Mouse (Mus musculus) central nervous system, embryonic 18 days (tissue): ENCODE measurements around the gene Gm14443. TPM values are rescaled to one million over a fixed set of nuclear protein-coding genes. Genes with fewer than 3 reads are reported as not detected.

Source experiments
- polyA plus RNA-seq: library from polyadenylated mRNA; depleted of rRNA; stranded (reverse); fragments of >200 nt; gene quantifications from 2 replicates; pipeline ENCODE4 v1.2.3, GENCODE M21; 2012; rRNA removed

The Gm14443 gene
- polyA plus RNA-seq, result 2.2 and 2.3 TPM in 2 replicates

DNA sequence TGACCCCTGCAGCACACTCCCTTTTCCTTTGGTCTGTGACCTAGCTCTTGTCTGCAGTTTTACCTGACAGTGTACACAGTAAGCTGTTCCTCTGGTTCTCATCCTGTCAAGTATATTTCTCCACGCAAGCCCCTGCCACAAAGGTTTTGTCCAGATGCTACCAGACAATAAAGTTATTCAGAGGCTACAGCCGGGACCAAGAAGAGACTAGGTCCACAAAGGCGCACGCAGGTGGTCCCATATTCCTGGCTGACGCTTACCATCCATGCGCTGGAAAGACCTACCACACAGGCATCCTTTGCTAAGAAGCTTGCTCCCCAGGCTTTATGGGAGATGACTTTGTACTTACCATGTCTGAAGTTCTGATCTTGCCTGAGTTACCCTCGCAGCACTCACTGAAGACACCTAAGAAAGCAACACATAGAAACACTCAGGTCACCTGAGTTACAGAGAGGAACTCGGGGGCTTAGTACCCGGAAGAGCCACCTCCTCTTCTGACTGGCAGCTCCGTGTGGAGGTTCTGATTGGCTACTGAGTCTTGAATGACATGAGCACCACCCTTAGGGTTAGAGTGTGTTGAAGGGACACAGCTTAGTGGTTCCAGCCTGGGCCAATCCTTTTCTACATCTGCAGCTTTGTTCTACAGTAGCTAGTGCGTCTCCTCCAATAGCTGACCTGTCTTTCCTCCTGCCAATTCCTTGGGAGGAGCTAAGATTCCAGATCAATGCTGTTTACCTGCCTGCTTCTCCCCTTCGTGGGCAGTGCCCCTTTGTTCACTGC, at the start of gene Gm14443:
Gm14443 (minus strand) TSS at position 471 of the 780 bp plus-strand sequence.

DNA sequence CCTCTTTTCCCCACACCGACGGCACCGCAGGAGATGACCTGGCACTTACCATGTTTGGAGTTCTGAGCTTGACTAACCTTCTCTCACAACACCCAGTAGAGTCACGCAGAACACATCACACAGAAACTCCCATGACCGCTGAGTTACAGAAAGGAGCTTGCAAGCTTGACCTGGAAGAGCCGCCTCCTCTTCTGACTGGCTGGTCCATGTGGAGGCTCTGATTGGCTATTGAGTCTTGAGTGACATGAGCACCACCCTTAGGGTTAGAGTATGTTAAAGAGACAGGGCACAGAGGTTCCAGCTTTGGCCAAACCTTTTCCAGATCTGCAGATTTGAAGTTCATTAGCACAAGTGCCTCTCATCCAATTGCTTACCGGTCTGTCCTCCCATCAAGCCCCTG, 31.1 kb upstream of the Gm14443 start, which contains the start of gene Gm14391:
Gm14391 (minus strand) TSS at position 186 of the 400 bp plus-strand sequence.

GRCm38 (mm10) chr2:175141993-175142295, 33.7 kb downstream of the Gm14443 start, which contains the start of gene Gm14399:
Gene Gm14399 (minus strand): TSS chr2:175142012.

Other genes starting within 250 kb of the Gm14443 start
- 0.09 and 0.11 TPM in 2 replicates for gene Gm14444, start 165.6 kb downstream of the Gm14443 start, polyA plus RNA-seq
- 0.21 and 0.36 TPM in 2 replicates for gene Gm14393, start 108.1 kb downstream of the Gm14443 start, polyA plus RNA-seq
- gene Gm14399, start 33.9 kb downstream of the Gm14443 start, polyA plus RNA-seq, result 10.1 and 13.0 TPM in 2 replicates
- gene Gm14391, start 31.0 kb upstream of the Gm14443 start, polyA plus RNA-seq, result 18.2 and 20.8 TPM in 2 replicates
- gene Gm14440, start 99.3 kb upstream of the Gm14443 start, polyA plus RNA-seq, result not detected in 2 replicates
- 18.2 and 20.9 TPM in 2 replicates for gene Gm4631, start 162.3 kb upstream of the Gm14443 start, polyA plus RNA-seq
- gene Zfp968, start 196.6 kb upstream of the Gm14443 start, polyA plus RNA-seq, result 3.0 and 4.6 TPM in 2 replicates